Mouse (Mus musculus) large intestine, adult 2 months (tissue): ENCODE data around the gene Elf4. TPM values are rescaled to one million over a fixed set of nuclear protein-coding genes. Genes with fewer than 3 reads are reported as not detected.

Experiments
- DNase-seq: peaks from one replicate; pipeline ENCODE4 v3.0.0-alpha.2; 2012; ENCODE audit warnings: low read depth, low spot score
- WGBS: fragments of 180-500 bp; shearing (Covaris S2); methylation state at CpG from one replicate; pipeline ENCODE4 v1.1.7; 2018; 5-methylcytosine and 5-hydroxymethylcytosine counted together
- polyA plus RNA-seq: library from polyadenylated mRNA; depleted of rRNA; stranded (reverse); fragments of >200 nt; gene quantifications from 2 replicates; pipeline ENCODE4 v1.2.3, GENCODE M21; 2012; rRNA removed

The Elf4 gene
- polyA plus RNA-seq, 1 experiment = 23.1 TPM

DNA sequence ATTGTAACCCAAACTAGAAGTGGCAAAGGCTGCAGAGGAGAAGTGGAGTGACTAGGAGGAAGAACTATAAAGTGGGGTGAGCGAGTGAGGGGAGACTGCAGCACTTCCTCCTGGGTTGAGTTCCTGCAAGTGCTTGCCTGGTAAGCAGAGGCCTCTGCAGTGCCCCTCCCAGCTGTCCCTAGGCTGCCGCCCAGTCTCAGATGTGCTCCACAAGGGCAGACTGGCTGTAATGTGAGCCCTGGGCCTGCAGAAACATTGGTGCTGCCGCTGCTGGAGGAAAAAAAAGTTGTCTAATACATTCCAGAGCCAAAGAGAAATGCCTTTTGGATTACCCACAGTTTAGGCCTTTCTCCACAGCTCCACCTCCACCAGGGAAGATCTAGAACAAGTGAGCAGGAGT is 57.8 kb downstream of the Elf4 start:
- DNase-seq = no peak
- WGBS = 45% methylated on average over 3 of the region's 3 CpGs

DNA sequence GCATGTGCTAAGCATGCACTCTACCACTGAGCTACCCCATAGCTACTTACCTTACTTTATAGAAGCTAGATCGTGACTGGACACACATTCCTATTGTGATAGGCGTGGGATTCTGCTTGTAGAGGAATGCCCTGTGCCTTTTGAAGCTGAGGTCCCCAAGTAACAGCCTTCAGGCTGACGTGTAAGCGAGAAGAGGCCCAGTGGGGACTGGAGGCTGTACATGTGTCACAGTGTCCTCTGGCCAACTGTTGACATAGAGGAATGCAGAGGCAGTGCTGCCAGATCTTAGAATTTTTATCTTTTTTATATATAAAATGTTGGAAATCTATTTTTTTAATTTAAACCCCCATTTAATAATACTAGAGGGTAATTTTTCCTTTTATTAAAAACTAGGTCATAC is 62.9 kb downstream of the Elf4 start:
- DNase-seq = no peak

DNA sequence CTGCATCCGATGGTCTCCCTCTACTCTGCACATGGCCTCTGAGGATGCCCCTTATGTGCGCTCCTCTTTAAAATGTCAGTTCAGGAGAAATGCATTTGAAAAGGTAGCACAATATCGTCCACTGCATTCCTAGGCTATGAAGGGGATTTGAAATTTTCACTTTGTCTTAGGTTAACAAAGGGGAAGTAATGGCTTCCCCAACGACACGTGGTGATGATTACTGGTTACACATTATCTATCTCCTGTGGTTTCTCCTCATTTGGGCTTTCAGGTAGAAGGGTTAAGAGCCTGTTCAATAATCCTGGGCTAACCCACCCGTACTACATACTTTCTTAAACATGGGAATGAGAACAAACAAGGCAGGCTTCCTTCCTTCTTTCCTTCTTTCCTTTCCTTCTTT is 73.6 kb downstream of the Elf4 start:
- 78% methylated on average over 6 of the region's 6 CpGs for WGBS
- DNase-seq = no peak

More for the DNA sequence above, 62.9 kb downstream of the Elf4 start:
- WGBS = 79% methylated on average over 4 of the region's 4 CpGs

DNA sequence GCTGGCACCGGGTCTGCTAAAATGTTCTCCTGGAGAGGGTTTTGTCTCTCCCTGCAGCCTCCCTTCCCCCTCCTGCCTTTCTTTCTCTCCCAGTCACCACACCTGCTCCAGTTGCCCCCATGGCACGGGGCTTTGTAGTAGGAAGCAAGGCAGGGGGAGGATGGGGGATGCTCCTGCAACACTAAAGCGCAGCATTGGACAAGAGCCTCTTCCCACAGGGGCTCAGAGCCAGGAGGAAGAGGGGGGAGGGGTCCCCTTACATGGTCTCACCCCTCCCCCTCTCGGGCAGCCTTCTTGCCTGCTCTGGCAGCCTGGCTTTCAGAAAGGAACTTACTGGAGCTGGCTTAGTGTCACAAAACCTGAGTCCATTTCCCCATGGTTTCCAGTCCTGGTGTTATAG is 77.0 kb downstream of the Elf4 start:
- DNase-seq = no peak
- WGBS = 84% methylated on average over 4 of the region's 4 CpGs

DNA sequence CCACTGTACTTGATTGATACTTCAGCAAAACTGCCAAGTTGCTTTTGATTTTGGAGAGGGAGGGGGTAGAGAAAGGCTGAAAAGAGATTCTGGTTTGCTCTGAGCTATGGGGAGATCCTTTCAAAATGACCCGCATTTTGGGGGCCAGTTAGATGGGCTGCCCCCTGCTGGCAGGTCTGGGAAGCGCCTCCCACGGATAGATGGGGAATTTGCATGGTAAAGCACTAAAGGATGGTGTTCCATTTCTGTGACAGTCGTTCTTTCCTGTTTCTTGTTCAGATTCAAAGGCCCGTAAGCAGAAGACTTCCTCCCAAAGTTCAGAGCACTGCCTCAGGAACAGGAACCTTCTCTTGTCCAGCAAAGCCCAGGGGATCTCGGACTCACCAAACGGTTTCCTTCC is 79.3 kb downstream of the Elf4 start:
- WGBS = 45% methylated on average over 7 of the region's 7 CpGs
- no peak for DNase-seq

DNA sequence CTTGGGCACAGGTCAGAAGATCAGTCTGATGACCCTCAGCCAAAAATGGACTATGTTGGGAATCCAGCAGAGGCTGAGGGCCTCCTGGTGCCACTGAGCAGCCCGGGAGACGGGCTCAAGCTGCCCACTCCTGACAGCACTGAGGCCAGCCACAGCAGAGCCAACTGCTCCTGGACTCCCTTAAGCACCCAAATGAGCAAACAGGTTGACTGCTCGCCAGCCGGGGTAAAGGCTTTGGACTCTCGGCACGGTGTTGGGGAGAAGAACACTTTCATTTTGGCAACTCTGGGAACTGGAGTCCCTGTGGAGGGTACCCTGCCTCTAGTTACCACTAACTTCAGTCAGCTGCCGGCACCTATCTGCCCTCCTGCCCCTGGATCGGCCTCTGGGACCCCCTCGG is 95.1 kb downstream of the Elf4 start:
- no peak for DNase-seq
- WGBS = 92% methylated on average over 9 of the region's 9 CpGs

DNA sequence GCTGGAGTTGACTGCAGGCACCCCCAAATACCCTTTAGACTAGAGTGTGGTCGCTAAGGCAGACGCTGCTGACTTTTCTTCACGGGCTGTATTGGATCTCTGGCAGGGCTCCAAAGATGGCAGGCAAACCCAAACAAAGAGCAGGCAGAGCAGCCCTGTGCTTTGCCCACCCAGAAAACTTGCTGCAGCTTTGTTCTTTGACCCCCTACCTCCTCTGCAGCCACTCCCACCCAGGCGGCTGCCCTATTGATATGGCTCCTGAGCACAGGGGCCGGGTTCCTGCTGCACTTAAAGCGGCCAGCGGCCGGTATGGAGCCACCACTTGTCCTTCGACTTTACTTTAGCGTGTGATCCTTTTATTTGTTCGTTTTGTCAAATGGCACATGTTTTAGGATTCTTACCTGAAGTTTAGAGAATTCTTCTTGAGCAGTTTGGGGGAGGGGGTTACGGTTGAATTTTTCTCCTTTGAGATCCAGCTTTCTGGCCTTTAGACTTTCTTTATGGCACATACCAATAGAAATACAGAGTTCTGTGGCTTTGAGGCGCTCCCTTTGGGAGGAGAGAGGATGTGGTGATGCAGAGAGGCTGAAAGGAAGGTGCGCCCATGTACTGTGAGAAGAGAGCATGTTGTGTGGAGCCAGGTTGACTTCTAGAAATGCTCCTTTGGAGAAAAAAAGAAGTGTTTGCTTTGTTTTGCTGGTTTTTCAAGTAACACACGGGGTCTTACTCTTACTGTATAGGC is 96.9 kb downstream of the Elf4 start:
- WGBS = 51% methylated on average over 15 of the region's 15 CpGs
- no peak for DNase-seq

Other genes with a start within 250 kb of the Elf4 start
- 3.1 and 3.3 TPM in 2 replicates for gene Utp14a, start 206.3 kb downstream of the Elf4 start, polyA plus RNA-seq
- gene Bcorl1, start 121.8 kb downstream of the Elf4 start, polyA plus RNA-seq = 2.8 and 3.6 TPM in 2 replicates
- 26.1 and 27.1 TPM in 2 replicates for gene Aifm1, start 50.4 kb upstream of the Elf4 start, polyA plus RNA-seq
- gene Rab33a, start 56.2 kb upstream of the Elf4 start, polyA plus RNA-seq = 0.31 and 0.73 TPM in 2 replicates
- 1.7 and 2.0 TPM in 2 replicates for gene Zfp280c, start 131.4 kb upstream of the Elf4 start, polyA plus RNA-seq
- 2.8 and 3.0 TPM in 2 replicates for gene Slc25a14, start 160.3 kb upstream of the Elf4 start, polyA plus RNA-seq
- gene Gpr119, start 211.3 kb upstream of the Elf4 start, polyA plus RNA-seq = 0.43 and 0.61 TPM in 2 replicates
- 1.6 TPM in 2 replicates for gene Rbmx2, start 231.9 kb upstream of the Elf4 start, polyA plus RNA-seq